Mouse (Mus musculus) CD4-positive helper T cell, adult 2 months (primary cell): Measurements from ENCODE around the gene Mpig6b.

Experiments used
- DNase-seq: peaks from one replicate; pipeline ENCODE4 v3.0.0-alpha.2; 2012; ENCODE audit warnings: low read depth, missing footprints, low spot score

Gene Mpig6b

GRCm38 (mm10) chr17:35017706-35018030 is 48.3 kb downstream of the Mpig6b start:
- no peak for DNase-seq

GRCm38 (mm10) chr17:35016791-35017705 is 48.9 kb downstream of the Mpig6b start:
- DNase-seq: peak; percentile 30

GRCm38 (mm10) chr17:35016376-35016775 is 49.6 kb downstream of the Mpig6b start, which contains the start of gene Vwa7:
Gene Vwa7, plus strand, starts transcription at chr17:35016579.
- DNase-seq: no peak

- no peak for DNase-seq
These were observed 50.7 kb downstream of the Mpig6b start for GRCm38 (mm10) chr17:35015296-35015695.

- no peak for DNase-seq
These were observed 52.8 kb downstream of the Mpig6b start for GRCm38 (mm10) chr17:35013221-35013620.
